Mouse (Mus musculus) ES-E14 (cell line): ENCODE results near the gene Polr2l.

Experiments
- CHD2 ChIP-seq: IDR thresholded peaks from 2 replicates; pipeline ENCODE4 v1.6.1; 2014; ENCODE audit warnings: mild to moderate bottlenecking, low read depth, low read length, inconsistent platforms
- HCFC1 ChIP-seq: IDR thresholded peaks from 2 replicates; pipeline ENCODE4 v1.6.1; 2012; ENCODE audit warnings: low read length, inconsistent platforms, borderline replicate concordance; ENCODE audit not compliant: insufficient read depth
- ZC3H11A ChIP-seq: IDR thresholded peaks from 2 replicates; pipeline ENCODE4 v1.6.1; 2012; ENCODE audit warnings: low read depth, mild to moderate bottlenecking, inconsistent platforms, low read length, borderline replicate concordance

GRCm38 (mm10) chr7:141497600-141497999, 22.7 kb upstream of the Polr2l start:
- TF ChIP-seq HCFC1 (no peak), ZC3H11A (no peak), CHD2 (no peak)
